In the genomic region with DNA sequence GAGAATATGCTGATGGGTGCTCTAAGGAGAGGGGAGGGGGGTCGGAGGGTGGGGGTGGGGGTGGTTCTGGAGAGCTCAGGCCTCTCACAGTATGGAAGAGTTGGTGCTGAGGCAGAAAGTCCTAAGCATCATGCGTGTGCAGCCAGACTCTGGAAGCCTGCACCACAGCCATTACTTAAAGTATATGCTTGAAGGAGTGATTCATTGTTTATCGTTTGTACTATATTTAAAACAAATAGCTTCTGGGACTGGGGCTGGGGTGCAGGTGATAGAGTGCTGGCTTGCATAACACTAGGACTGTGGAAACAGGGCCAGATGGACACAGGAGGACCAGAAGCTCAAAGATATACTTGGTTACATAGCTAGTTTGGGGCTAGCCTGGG, we compare ENCODE assay signal across 22 mouse cellular contexts.
"Had no signal": no experiment of that assay in that cellular context is flagged by ENCODE, and none has a peak within 500 bp of the region (broad histone marks: within the 10 kb centered on the region; RNA-seq: fewer than 3 reads in every experiment).

No protein-coding gene starts in this region.

- H3K9me3 ChIP-seq: heart, embryonic 10.5 days; hindbrain, embryonic 12.5 days; intestine, embryonic 15.5 days; limb, embryonic 13.5 days; limb, embryonic 15.5 days; liver, embryonic 12.5 days had no signal

- H3K4me2 ChIP-seq: heart, embryonic 12.5 days; hindbrain, embryonic 12.5 days; hindbrain, embryonic 14.5 days; intestine, embryonic 15.5 days; limb, embryonic 13.5 days; limb, embryonic 15.5 days; liver, embryonic 12.5 days had no signal

- H3K36me3 ChIP-seq: heart, embryonic 10.5 days; heart, embryonic 12.5 days; hindbrain, embryonic 10.5 days; hindbrain, embryonic 12.5 days; intestine, embryonic 15.5 days; limb, embryonic 13.5 days; limb, embryonic 15.5 days; liver, embryonic 12.5 days had no signal

- H3K27ac ChIP-seq: gastrocnemius, adult 2 months; hindbrain, embryonic 10.5 days; hindbrain, embryonic 12.5 days; hindbrain, embryonic 14.5 days; intestine, embryonic 15.5 days; limb, embryonic 13.5 days; limb, embryonic 15.5 days; liver, embryonic 12.5 days; liver, embryonic 14.5 days had no signal

- H3K9ac ChIP-seq: heart, embryonic 12.5 days; hindbrain, embryonic 12.5 days; hindbrain, embryonic 14.5 days; intestine, embryonic 15.5 days; limb, embryonic 13.5 days; limb, embryonic 15.5 days; liver, embryonic 12.5 days; liver, embryonic 14.5 days had no signal

- DNase-seq: gastrocnemius, adult 2 months; gastrocnemius, postnatal 10 days; gastrocnemius, postnatal 25 days; heart, adult 18-20 months; heart, postnatal 10 days; heart, postnatal 4 days; layer of hippocampus, adult 9-11 months; layer of hippocampus, postnatal 36 days; left cerebral cortex, postnatal 4 days had no signal

- ATAC-seq: forebrain, embryonic 16.5 days; inflammation-experienced regulatory T-cells, adult 6 months; intestine, postnatal 0 days; liver, embryonic 12.5 days had no signal

- H3K27me3 ChIP-seq: heart, embryonic 12.5 days; hindbrain, embryonic 12.5 days; intestine, embryonic 15.5 days; limb, embryonic 13.5 days; limb, embryonic 15.5 days; liver, embryonic 12.5 days had no signal

- H3K4me3 ChIP-seq: gastrocnemius, adult 2 months; heart, embryonic 10.5 days; heart, embryonic 12.5 days; hindbrain, embryonic 10.5 days; hindbrain, embryonic 12.5 days; intestine, embryonic 15.5 days; limb, embryonic 13.5 days; limb, embryonic 15.5 days; liver, embryonic 12.5 days had no signal
